Mouse (Mus musculus) limb, embryonic 11.5 days (tissue): ENCODE results near the gene Sptbn2. TPM values are rescaled to one million over a fixed set of nuclear protein-coding genes. Genes with fewer than 3 reads are reported as not detected.

ENCODE experiments used
- ATAC-seq: fragments of 200-750 bp; cut with Nextera tagmentation; 2 replicates; pipeline ENCODE4 v1.8.0; 2017; ENCODE audit warnings: low read depth; ENCODE audit not compliant: insufficient number of reproducible peaks, low FRiP score, low TSS enrichment
- DNase-seq: peaks from one replicate; pipeline ENCODE4 v3.0.0-alpha.2; 2015; ENCODE audit warnings: low spot score
- H3K27ac ChIP-seq: fragments of 300-500 bp; sonication (generic); replicated peaks from 2 replicates; pipeline ENCODE4 v1.5.1; 2014; ENCODE audit warnings: low read depth, mild to moderate bottlenecking, low read length
- H3K27me3 ChIP-seq: fragments of 300-500 bp; sonication (generic); 2 replicates; pipeline ENCODE4 v1.6.1; 2014; ENCODE audit warnings: mild to moderate bottlenecking, low read length, mixed read lengths; ENCODE audit not compliant: control insufficient read depth, insufficient read depth
- H3K36me3 ChIP-seq: fragments of 300-500 bp; sonication (generic); 2 replicates; pipeline ENCODE4 v1.6.1; 2014; ENCODE audit warnings: mild to moderate bottlenecking, low read length, moderate library complexity, mixed read lengths; ENCODE audit not compliant: control insufficient read depth, insufficient read depth
- H3K4me1 ChIP-seq: fragments of 300-500 bp; sonication (generic); 2 replicates; pipeline ENCODE4 v1.6.1; 2014; ENCODE audit warnings: low read length, mixed read lengths; ENCODE audit not compliant: control insufficient read depth, insufficient read depth
- H3K4me2 ChIP-seq: fragments of 300-500 bp; sonication (generic); 2 replicates; pipeline ENCODE4 v1.6.1; 2014; ENCODE audit warnings: low read depth, mild to moderate bottlenecking, moderate library complexity; ENCODE audit not compliant: severe bottlenecking
- H3K4me3 ChIP-seq: fragments of 300-500 bp; sonication (generic); 2 replicates; pipeline ENCODE4 v1.5.1; 2014; ENCODE audit warnings: low read depth, low read length
- H3K9ac ChIP-seq: fragments of 300-500 bp; sonication (generic); 2 replicates; pipeline ENCODE4 v1.6.1; 2014; ENCODE audit warnings: mild to moderate bottlenecking, low read length
- H3K9me3 ChIP-seq: fragments of 300-500 bp; sonication (generic); 2 replicates; pipeline ENCODE4 v1.6.1; 2016; ENCODE audit warnings: low read length; ENCODE audit not compliant: control insufficient read depth
- WGBS: fragments of 180-500 bp; shearing (Covaris S2); extraction: QIAGEN DNeasy Blood & Tissue Kit; methylation state at CpG from one replicate; pipeline ENCODE4 v1.1.7; 2014; 5-methylcytosine and 5-hydroxymethylcytosine counted together
- polyA plus RNA-seq: library from polyadenylated mRNA; unstranded; fragments of >200 nt; fragmentation: Nextera tagmentation; extraction: Ambion mirVana; gene quantifications from 2 replicates; pipeline ENCODE4 v1.2.1, GENCODE M21; 2014

The Sptbn2 gene
- polyA plus RNA-seq, 1 experiment from 2014 or later, result 2.1 TPM

DNA sequence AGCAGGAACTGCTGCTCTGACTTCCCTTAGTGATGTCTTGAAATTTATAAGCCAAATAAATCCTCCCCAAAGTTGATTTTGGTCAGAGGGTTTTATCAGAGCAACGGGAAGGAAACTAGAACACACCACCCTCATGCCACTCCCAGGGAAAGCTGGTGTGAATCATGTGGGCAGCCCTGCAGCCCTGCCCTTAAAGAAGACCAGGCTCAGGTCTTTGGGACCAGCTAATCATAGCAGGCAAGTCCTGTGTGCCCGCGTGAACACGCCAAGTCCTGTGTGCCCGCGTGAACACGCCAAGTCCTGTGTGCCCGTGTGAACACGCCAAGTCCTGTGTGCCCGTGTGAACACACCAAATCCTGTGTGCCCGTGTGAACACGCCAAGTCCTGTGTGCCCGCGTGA lies 5.8 kb downstream of the Sptbn2 start:
- ATAC-seq, result no peak
- 93% methylated on average over 14 of the region's 14 CpGs for WGBS
- no peaks in the 10 kb centered on the region for H3K36me3 ChIP-seq
- no peak for DNase-seq
- H3K27ac ChIP-seq, result no peak overlapping the region
- H3K4me2 ChIP-seq, result no peak overlapping the region
- H3K9me3 ChIP-seq, result no peaks in the 10 kb centered on the region
- peaks cover 9% of the 10 kb centered on the region for H3K4me1 ChIP-seq
- no peak overlapping the region for H3K4me3 ChIP-seq
- peaks cover 11% of the 10 kb centered on the region for H3K27me3 ChIP-seq
- H3K9ac ChIP-seq, result no peak overlapping the region

DNA sequence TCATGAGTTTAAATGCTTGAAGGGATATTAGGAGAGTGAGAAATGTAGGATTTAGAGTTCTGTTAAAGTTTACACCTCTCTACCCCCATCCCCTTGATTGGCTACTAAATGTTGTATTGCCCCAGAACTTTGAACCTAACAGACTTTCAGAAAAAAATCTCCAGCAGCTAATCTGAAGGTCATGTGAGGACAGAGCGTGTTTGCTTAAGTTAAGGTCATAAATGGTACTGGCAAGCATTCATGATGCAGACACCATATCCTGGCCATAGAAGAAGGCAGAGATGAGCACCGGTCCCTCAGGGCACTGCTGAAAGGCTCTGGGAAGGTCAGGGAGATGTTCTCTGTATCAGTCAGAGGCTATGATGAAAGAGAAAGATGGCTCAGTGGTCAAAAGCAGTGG lies 6.3 kb downstream of the Sptbn2 start:
- ATAC-seq (no peak), DNase-seq (no peak)
- Histone ChIP-seq H3K4me3 (no peak overlapping the region), H3K36me3 (no peaks in the 10 kb centered on the region), H3K9me3 (no peaks in the 10 kb centered on the region), H3K27me3 (peaks cover 9% of the 10 kb centered on the region), H3K27ac (no peak overlapping the region), H3K4me2 (no peak overlapping the region), H3K4me1 (peaks cover 9% of the 10 kb centered on the region), H3K9ac (no peak overlapping the region)
- WGBS, result 97% methylated on average over 2 of the region's 2 CpGs

DNA sequence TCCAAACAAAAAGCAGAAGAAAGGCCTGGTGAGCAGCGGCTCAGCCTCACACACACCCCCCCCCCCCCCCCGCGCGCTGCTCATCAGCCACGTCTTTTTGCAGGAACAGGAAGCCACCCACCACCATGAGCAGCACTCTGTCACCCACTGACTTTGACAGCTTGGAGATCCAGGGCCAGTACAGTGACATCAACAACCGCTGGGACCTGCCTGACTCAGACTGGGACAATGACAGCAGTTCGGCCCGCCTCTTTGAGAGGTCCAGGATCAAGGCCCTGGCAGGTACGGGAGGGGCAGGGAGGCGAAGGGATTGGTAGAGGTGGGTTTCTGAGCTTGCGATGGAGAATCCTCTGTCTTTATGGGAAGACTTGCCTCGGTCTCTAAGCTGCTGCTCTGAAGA lies 7.7 kb downstream of the Sptbn2 start:
- Histone ChIP-seq H3K9me3 (no peaks in the 10 kb centered on the region), H3K27ac (no peak overlapping the region), H3K9ac (no peak overlapping the region), H3K4me2 (no peak overlapping the region), H3K4me3 (no peak overlapping the region), H3K27me3 (no peaks in the 10 kb centered on the region; the same call in 1 of the 2 replicates), H3K36me3 (no peaks in the 10 kb centered on the region), H3K4me1 (peaks cover 4% of the 10 kb centered on the region)
- ATAC-seq (no peak), DNase-seq (no peak)
- WGBS, result 32% methylated on average over 12 of the region's 12 CpGs

DNA sequence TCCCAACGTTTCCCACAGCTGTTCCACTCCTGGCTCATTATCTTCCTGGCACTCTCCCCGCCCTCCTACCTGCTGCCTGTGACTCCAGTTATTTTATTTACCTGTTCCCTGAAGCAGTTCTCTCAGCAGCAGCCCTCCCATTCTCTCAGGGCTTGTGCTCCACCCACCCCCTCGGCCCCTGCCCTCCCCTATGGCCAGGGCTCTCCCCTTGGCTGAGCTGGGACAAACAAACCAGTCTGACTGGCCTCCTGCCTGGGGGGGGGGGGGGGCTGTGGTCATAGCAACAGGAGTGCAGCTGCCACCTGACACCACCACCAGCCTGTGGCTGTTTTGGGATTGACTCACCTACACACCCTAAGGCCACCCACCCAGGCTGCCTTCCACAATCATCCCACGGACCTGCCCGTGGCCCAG lies 8.4 kb downstream of the Sptbn2 start:
- no peaks in the 10 kb centered on the region for H3K27me3 ChIP-seq
- 23% methylated on average over 5 of the region's 5 CpGs for WGBS
- H3K4me2 ChIP-seq, result no peak overlapping the region
- H3K4me1 ChIP-seq, result peaks cover 4% of the 10 kb centered on the region
- H3K4me3 ChIP-seq, result no peak overlapping the region
- no peak overlapping the region for H3K27ac ChIP-seq
- DNase-seq, result peak; percentile 35
- no peaks in the 10 kb centered on the region for H3K9me3 ChIP-seq
- ATAC-seq, result 0 out of 2 replicates have a peak, but pooled peaks have one; percentile 26
- H3K9ac ChIP-seq, result no peak overlapping the region
- H3K36me3 ChIP-seq, result no peaks in the 10 kb centered on the region

DNA sequence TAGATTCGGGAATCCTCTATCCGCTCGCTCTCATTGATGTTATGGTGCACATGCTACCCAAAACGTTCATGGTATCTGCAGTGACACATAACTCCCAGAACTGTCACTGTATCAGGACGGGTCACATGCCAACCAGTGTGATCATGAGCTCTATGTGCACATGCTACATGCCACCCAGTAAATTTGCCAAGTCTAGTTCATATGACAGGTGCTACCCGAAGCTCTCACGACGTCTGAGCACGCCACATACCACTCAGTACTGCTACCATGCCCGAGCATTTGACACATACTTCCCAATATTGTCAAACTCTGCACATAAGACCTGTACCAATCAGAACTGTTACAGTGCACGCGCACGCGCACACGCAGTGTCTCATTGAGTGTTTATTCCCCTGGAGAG lies 9.1 kb downstream of the Sptbn2 start:
- WGBS, result 84% methylated on average over 15 of the region's 15 CpGs
- Histone ChIP-seq H3K9me3 (no peaks in the 10 kb centered on the region), H3K36me3 (no peaks in the 10 kb centered on the region), H3K9ac (no peak overlapping the region), H3K27ac (no peak overlapping the region), H3K4me2 (0 out of 2 replicates have a peak overlapping the region, but pooled peaks have one; percentile 27), H3K4me1 (peaks cover 4% of the 10 kb centered on the region), H3K27me3 (no peaks in the 10 kb centered on the region), H3K4me3 (0 out of 2 replicates have a peak overlapping the region, but pooled peaks have one; percentile 1)
- no peak for ATAC-seq
- DNase-seq, result no peak

DNA sequence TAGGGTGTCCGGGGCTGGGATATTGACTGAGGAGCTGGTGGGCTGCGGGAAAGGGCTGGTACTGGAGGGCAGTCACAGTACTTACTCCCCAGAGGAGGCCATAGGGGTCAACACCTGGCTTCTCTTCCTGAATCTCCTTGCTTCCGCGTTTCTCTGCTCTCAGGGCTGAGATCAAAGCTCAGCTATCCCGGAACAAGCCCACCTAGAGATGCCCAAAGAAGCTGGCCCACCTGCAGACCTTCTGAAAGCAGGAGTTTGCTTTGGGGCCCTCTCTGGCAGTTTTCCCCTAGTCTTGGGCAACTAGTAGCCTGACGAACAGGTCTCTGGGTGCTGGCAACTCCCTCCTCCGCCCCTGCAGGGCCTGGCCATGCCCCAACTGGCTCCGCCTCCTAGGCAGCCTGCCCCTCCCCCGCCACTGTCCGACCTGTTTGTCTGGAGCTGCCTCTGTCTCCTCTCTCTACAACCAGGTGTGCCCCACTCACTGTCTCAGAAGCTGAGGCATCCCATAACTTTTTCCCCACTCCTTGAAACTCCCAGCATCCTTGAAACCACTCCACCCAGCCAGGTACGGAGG lies 9.8 kb downstream of the Sptbn2 start:
- no peaks in the 10 kb centered on the region for H3K27me3 ChIP-seq
- H3K4me3 ChIP-seq, result 0 out of 2 replicates have a peak overlapping the region, but pooled peaks have one; percentile 3
- DNase-seq, result peak; percentile 61
- WGBS, result 12% methylated on average over 11 of the region's 11 CpGs
- H3K9ac ChIP-seq, result no peak overlapping the region
- H3K36me3 ChIP-seq, result no peaks in the 10 kb centered on the region
- no peaks in the 10 kb centered on the region for H3K9me3 ChIP-seq
- H3K4me1 ChIP-seq, result peaks cover 4% of the 10 kb centered on the region
- no peak for ATAC-seq
- H3K4me2 ChIP-seq, result peak overlapping the region; percentile 27
- no peak overlapping the region for H3K27ac ChIP-seq

DNA sequence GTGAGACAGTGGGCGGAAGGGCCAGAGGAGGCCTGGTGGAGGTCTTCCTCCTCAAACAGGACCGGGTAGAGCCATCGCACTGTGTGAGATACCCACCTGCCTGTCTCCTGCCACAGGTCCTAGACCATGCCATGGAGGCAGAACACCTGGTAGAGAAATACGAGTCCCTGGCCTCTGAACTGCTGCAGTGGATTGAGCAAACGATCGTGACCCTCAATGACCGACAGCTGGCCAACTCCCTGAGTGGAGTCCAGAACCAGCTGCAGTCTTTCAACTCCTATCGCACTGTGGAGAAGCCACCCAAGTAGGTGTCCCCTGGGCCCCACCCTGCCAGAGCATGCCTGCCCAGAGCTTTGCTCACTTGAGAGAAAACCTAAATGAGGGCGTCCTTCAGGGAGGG lies 18.2 kb downstream of the Sptbn2 start:
- Histone ChIP-seq H3K4me3 (no peak overlapping the region), H3K27me3 (no peaks in the 10 kb centered on the region), H3K27ac (no peak overlapping the region), H3K36me3 (0 out of 2 replicates have a peak, but pooled peaks cover 2% of the 10 kb centered on the region), H3K9ac (no peak overlapping the region), H3K9me3 (no peaks in the 10 kb centered on the region), H3K4me1 (no peaks in the 10 kb centered on the region), H3K4me2 (no peak overlapping the region)
- no peak for ATAC-seq
- no peak for DNase-seq
- WGBS, result 80% methylated on average over 9 of the region's 9 CpGs

DNA sequence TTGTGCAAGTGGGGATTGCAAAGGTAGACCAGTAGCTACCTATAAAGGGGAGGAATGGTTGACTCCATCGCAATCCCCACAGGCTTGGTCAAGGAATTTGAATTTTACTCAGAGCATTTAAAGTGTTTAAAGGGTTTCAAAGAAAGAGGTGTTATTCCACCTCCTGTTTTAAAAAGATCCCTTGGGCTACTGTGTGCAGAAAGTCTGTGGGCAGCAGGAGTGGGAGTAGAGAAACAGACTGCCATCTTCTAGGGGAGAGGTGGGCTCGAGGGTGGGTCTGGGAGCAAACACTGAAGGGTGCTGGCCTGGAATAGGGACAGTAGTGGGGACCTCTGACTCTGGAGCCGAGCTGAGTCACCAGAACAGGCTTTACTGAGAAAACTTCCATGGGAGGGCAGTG lies 22.1 kb downstream of the Sptbn2 start:
- Histone ChIP-seq H3K4me1 (no peaks in the 10 kb centered on the region), H3K36me3 (0 out of 2 replicates have a peak, but pooled peaks cover 2% of the 10 kb centered on the region), H3K27ac (no peak overlapping the region), H3K4me2 (no peak overlapping the region), H3K9me3 (no peaks in the 10 kb centered on the region), H3K27me3 (no peaks in the 10 kb centered on the region), H3K9ac (no peak overlapping the region), H3K4me3 (no peak overlapping the region)
- WGBS, result 82% methylated on average over 3 of the region's 3 CpGs
- ATAC-seq (no peak), DNase-seq (no peak)

DNA sequence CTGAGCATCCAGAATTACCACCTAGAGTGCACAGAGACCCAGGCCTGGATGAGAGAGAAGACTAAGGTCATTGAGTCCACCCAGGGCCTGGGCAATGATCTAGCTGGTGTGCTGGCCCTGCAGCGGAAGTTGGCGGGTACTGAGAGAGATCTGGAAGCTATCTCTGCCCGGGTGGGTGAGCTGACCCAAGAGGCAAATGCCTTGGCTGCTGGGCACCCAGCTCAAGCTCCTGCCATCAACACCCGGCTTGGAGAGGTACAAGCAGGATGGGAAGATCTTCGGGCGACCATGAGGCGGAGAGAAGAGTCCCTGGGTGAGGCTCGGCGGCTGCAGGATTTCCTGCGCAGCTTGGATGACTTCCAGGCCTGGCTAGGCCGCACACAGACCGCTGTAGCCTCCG lies 26.9 kb downstream of the Sptbn2 start:
- no peak overlapping the region for H3K4me3 ChIP-seq
- H3K4me1 ChIP-seq, result no peaks in the 10 kb centered on the region
- H3K27me3 ChIP-seq, result no peaks in the 10 kb centered on the region
- no peak overlapping the region for H3K9ac ChIP-seq
- H3K4me2 ChIP-seq, result no peak overlapping the region
- H3K36me3 ChIP-seq, result no peaks in the 10 kb centered on the region; the same call in 1 of the 2 replicates
- no peaks in the 10 kb centered on the region for H3K9me3 ChIP-seq
- ATAC-seq (no peak), DNase-seq (no peak)
- WGBS, result 89% methylated on average over 13 of the region's 13 CpGs
- H3K27ac ChIP-seq, result no peak overlapping the region
